Mouse (Mus musculus): Measurements from ENCODE around the gene Chchd6. TPM values are rescaled to one million over a fixed set of nuclear protein-coding genes. Genes with fewer than 3 reads are reported as not detected.

Gene Chchd6
- polyA plus RNA-seq, 1 experiment from 2014 or later = 91.4 TPM

DNA sequence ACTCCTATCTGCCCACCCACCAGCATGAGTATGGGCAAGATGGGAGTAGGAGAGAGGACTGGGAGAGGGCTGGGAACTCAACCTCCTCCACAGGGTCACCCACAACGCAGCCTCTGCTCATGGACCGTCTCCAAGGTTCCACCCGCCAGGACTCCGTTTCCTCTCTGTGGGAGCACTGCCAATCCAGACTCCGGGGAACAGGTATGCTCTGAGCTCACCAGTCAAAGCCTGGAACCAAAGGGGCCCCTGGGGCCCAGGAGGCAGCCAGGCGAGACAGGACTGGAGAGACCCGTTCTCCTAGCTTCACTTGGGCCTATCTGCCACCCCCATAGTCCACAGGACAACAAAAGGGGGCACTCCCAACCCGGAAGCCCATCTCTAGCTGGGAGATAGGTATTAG lies 242.4 kb downstream of the Chchd6 start:
- Histone ChIP-seq H3K27me3 (ENCODE audit: low read depth, poor library complexity, severe bottlenecking) (no peaks in the 10 kb centered on the region), H3K4me1 (peaks cover 84% of the 10 kb centered on the region), H3K36me3 (peaks cover 97% of the 10 kb centered on the region), H3K4me3 (no peak overlapping the region), H3K9me3 (replicated peaks) (no peaks in the 10 kb centered on the region), H3K27ac (replicated peaks) (peak overlapping the region; percentile 66)
- DNase-seq (ENCODE audit: low spot score) = no peak
- WGBS = 81% methylated on average over 8 of the region's 8 CpGs

GRCm38 (mm10) chr6:89351441-89352137 lies 243.9 kb downstream of the Chchd6 start:
- Histone ChIP-seq H3K36me3 (peaks cover 100% of the 10 kb centered on the region), H3K4me1 (peaks cover 71% of the 10 kb centered on the region), H3K27ac (replicated peaks) (peak overlapping the region; percentile 69), H3K27me3 (ENCODE audit: low read depth, poor library complexity, severe bottlenecking) (no peaks in the 10 kb centered on the region), H3K4me3 (no peak overlapping the region), H3K9me3 (replicated peaks) (no peaks in the 10 kb centered on the region)
- WGBS = 50% methylated on average over 5 of the region's 5 CpGs
- no peak for DNase-seq (ENCODE audit: low spot score)

DNA sequence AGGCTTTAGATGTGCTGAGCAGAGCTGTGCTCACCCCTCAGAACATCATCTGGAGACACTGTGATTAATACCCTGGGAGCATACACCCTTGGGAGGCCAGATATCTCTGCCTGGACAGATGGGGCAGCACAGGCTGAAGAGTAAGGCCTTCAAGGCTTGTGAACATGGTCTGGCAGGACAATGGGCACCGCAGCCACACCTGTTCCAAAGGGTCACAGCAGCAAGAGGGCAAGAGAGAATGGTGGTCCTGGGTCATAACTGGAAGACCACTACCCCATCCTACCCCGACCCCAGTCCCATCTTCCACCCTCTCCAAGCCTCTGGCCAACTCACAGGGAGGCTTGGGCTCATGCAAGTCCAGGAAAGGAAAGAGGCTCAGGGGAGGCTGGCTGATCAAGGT lies 244.9 kb downstream of the Chchd6 start:
- Histone ChIP-seq H3K4me3 (no peak overlapping the region), H3K27me3 (ENCODE audit: low read depth, poor library complexity, severe bottlenecking) (no peaks in the 10 kb centered on the region), H3K27ac (replicated peaks) (no peak overlapping the region), H3K4me1 (peaks cover 67% of the 10 kb centered on the region), H3K9me3 (replicated peaks) (no peaks in the 10 kb centered on the region), H3K36me3 (peaks cover 99% of the 10 kb centered on the region)
- no peak for DNase-seq (ENCODE audit: low spot score)
- WGBS = 91% methylated on average over 2 of the region's 2 CpGs

- 81% methylated on average over 1 of the region's 1 CpGs for WGBS
- Histone ChIP-seq H3K36me3 (peaks cover 99% of the 10 kb centered on the region), H3K4me1 (peaks cover 67% of the 10 kb centered on the region)
Observed at GRCm38 (mm10) chr6:89350037-89350515, 245.4 kb downstream of the Chchd6 start.

GRCm38 (mm10) chr6:89348363-89348762 lies 247.1 kb downstream of the Chchd6 start:
- H3K27ac ChIP-seq (replicated peaks) = no peak overlapping the region
- H3K4me3 ChIP-seq = no peak overlapping the region
- no peaks in the 10 kb centered on the region for H3K27me3 ChIP-seq (ENCODE audit: low read depth, poor library complexity, severe bottlenecking)
- WGBS = 86% methylated on average over 9 of the region's 9 CpGs
- no peaks in the 10 kb centered on the region for H3K9me3 ChIP-seq (replicated peaks)
- peaks cover 57% of the 10 kb centered on the region for H3K4me1 ChIP-seq
- peaks cover 97% of the 10 kb centered on the region for H3K36me3 ChIP-seq
- no peak for DNase-seq (ENCODE audit: low spot score)

More at GRCm38 (mm10) chr6:89350037-89350515, 245.4 kb downstream of the Chchd6 start:
- Histone ChIP-seq H3K27me3 (ENCODE audit: low read depth, poor library complexity, severe bottlenecking) (no peaks in the 10 kb centered on the region), H3K27ac (replicated peaks) (no peak overlapping the region), H3K9me3 (replicated peaks) (no peaks in the 10 kb centered on the region), H3K4me3 (no peak overlapping the region)
- DNase-seq (ENCODE audit: low spot score) = no peak

GRCm38 (mm10) chr6:89347792-89348191 lies 247.7 kb downstream of the Chchd6 start:
- H3K4me1 ChIP-seq = peaks cover 52% of the 10 kb centered on the region

GRCm38 (mm10) chr6:89345855-89346254 lies 249.6 kb downstream of the Chchd6 start:
- Histone ChIP-seq H3K36me3 (peaks cover 97% of the 10 kb centered on the region), H3K4me3 (no peak overlapping the region), H3K27me3 (ENCODE audit: low read depth, poor library complexity, severe bottlenecking) (no peaks in the 10 kb centered on the region), H3K27ac (replicated peaks) (peak overlapping the region; percentile 75; the same call in 1 of the 2 replicates), H3K9me3 (replicated peaks) (no peaks in the 10 kb centered on the region), H3K4me1 (peaks cover 33% of the 10 kb centered on the region)
- WGBS = 93% methylated on average over 1 of the region's 1 CpGs
- DNase-seq (ENCODE audit: low spot score) = no peak

More at GRCm38 (mm10) chr6:89347792-89348191, 247.7 kb downstream of the Chchd6 start:
- no peaks in the 10 kb centered on the region for H3K9me3 ChIP-seq (replicated peaks)
- H3K27ac ChIP-seq (replicated peaks) = no peak overlapping the region
- no peak overlapping the region for H3K4me3 ChIP-seq
- no peak for DNase-seq (ENCODE audit: low spot score)
- peaks cover 97% of the 10 kb centered on the region for H3K36me3 ChIP-seq
- no peaks in the 10 kb centered on the region for H3K27me3 ChIP-seq (ENCODE audit: low read depth, poor library complexity, severe bottlenecking)
- WGBS = 88% methylated on average over 1 of the region's 1 CpGs

- DNase-seq (ENCODE audit: low spot score) = no peak
- 77% methylated on average over 3 of the region's 3 CpGs for WGBS
- Histone ChIP-seq H3K36me3 (peaks cover 97% of the 10 kb centered on the region), H3K4me3 (no peak overlapping the region), H3K27ac (replicated peaks) (peak overlapping the region; percentile 75), H3K4me1 (peaks cover 29% of the 10 kb centered on the region), H3K27me3 (ENCODE audit: low read depth, poor library complexity, severe bottlenecking) (no peaks in the 10 kb centered on the region), H3K9me3 (replicated peaks) (no peaks in the 10 kb centered on the region)
Observed at GRCm38 (mm10) chr6:89345486-89345785, 250.0 kb downstream of the Chchd6 start.

GRCm38 (mm10) chr6:89344613-89345485 lies 250.6 kb downstream of the Chchd6 start:
- peak overlapping the region; percentile 75 for H3K27ac ChIP-seq (replicated peaks)
- peaks cover 23% of the 10 kb centered on the region for H3K4me1 ChIP-seq
- WGBS = 39% methylated on average over 10 of the region's 10 CpGs
- no peak overlapping the region for H3K4me3 ChIP-seq
- peak; percentile 60 for DNase-seq (ENCODE audit: low spot score)
- H3K9me3 ChIP-seq (replicated peaks) = no peaks in the 10 kb centered on the region
- H3K27me3 ChIP-seq (ENCODE audit: low read depth, poor library complexity, severe bottlenecking) = no peaks in the 10 kb centered on the region
- H3K36me3 ChIP-seq = peaks cover 97% of the 10 kb centered on the region

DNA sequence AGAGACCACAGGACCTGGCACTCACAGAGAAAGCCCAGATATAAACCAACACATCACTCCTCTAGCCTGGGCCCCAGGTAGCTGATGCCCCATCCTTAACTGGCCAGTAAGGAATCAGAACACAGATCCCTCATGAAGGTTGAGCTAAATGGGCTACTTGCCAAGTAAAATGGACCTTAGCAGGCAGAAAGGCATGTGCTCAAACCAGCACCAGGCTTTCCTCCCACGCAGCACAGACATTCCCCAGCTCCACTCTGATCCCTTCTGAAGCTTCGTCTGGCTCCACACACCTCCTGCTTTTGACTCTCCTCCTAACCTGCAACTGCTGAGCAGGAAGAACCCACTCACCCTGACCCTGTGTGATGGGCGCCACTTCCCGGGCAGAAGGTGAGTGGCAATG lies 253.5 kb downstream of the Chchd6 start:
- H3K27me3 ChIP-seq (ENCODE audit: low read depth, poor library complexity, severe bottlenecking) = no peaks in the 10 kb centered on the region
- DNase-seq (ENCODE audit: low spot score) = no peak
- WGBS = 92% methylated on average over 4 of the region's 4 CpGs
- no peaks in the 10 kb centered on the region for H3K9me3 ChIP-seq (replicated peaks)
- H3K27ac ChIP-seq (replicated peaks) = no peak overlapping the region
- peaks cover 46% of the 10 kb centered on the region for H3K4me1 ChIP-seq
- H3K36me3 ChIP-seq = peaks cover 97% of the 10 kb centered on the region
- H3K4me3 ChIP-seq = no peak overlapping the region

GRCm38 (mm10) chr6:89339447-89339846 lies 256.0 kb downstream of the Chchd6 start:
- WGBS = 80% methylated on average over 2 of the region's 2 CpGs
- Histone ChIP-seq H3K4me3 (no peak overlapping the region), H3K27me3 (ENCODE audit: low read depth, poor library complexity, severe bottlenecking) (no peaks in the 10 kb centered on the region), H3K36me3 (peaks cover 99% of the 10 kb centered on the region), H3K9me3 (replicated peaks) (no peaks in the 10 kb centered on the region), H3K4me1 (peaks cover 44% of the 10 kb centered on the region), H3K27ac (replicated peaks) (no peak overlapping the region)
- DNase-seq (ENCODE audit: low spot score) = no peak

GRCm38 (mm10) chr6:89338733-89339132 lies 256.7 kb downstream of the Chchd6 start:
- H3K4me3 ChIP-seq = no peak overlapping the region
- H3K27me3 ChIP-seq (ENCODE audit: low read depth, poor library complexity, severe bottlenecking) = no peaks in the 10 kb centered on the region
- DNase-seq (ENCODE audit: low spot score) = no peak
- no peak overlapping the region for H3K27ac ChIP-seq (replicated peaks)
- no peaks in the 10 kb centered on the region for H3K9me3 ChIP-seq (replicated peaks)
- H3K4me1 ChIP-seq = peaks cover 51% of the 10 kb centered on the region
- 92% methylated on average over 8 of the region's 8 CpGs for WGBS
- peaks cover 98% of the 10 kb centered on the region for H3K36me3 ChIP-seq

GRCm38 (mm10) chr6:89337574-89337973 lies 257.9 kb downstream of the Chchd6 start:
- Histone ChIP-seq H3K36me3 (peaks cover 98% of the 10 kb centered on the region), H3K27me3 (ENCODE audit: low read depth, poor library complexity, severe bottlenecking) (no peaks in the 10 kb centered on the region), H3K4me3 (no peak overlapping the region), H3K27ac (replicated peaks) (0 out of 2 replicates have a peak overlapping the region, but pooled peaks have one; percentile 3), H3K9me3 (replicated peaks) (no peaks in the 10 kb centered on the region), H3K4me1 (peaks cover 57% of the 10 kb centered on the region)
- DNase-seq (ENCODE audit: low spot score) = no peak
- WGBS = 74% methylated on average over 9 of the region's 9 CpGs
